Mouse (Mus musculus) limb, embryonic 14.5 days (tissue): ENCODE measurements around the gene Rap1gap. TPM values are rescaled to one million over a fixed set of nuclear protein-coding genes. Genes with fewer than 3 reads are reported as not detected.

ENCODE experiments used
- ATAC-seq: fragments of 200-750 bp; cut with Nextera tagmentation; 2 replicates; pipeline ENCODE4 v1.8.0; 2017; ENCODE audit warnings: low read depth, moderate number of reproducible peaks, moderate TSS enrichment; ENCODE audit not compliant: low FRiP score
- DNase-seq: peaks from one replicate; pipeline ENCODE4 v3.0.0-alpha.2; 2015; ENCODE audit warnings: low spot score
- H3K27ac ChIP-seq: fragments of 300-500 bp; sonication (generic); replicated peaks from 2 replicates; pipeline ENCODE4 v1.5.1; 2014; ENCODE audit warnings: low read depth, mild to moderate bottlenecking, low read length, moderate library complexity, mixed read lengths
- H3K27me3 ChIP-seq: fragments of 300-500 bp; sonication (generic); 2 replicates; pipeline ENCODE4 v1.6.1; 2014; ENCODE audit warnings: low read length, mixed read lengths; ENCODE audit not compliant: control insufficient read depth, insufficient read depth
- H3K36me3 ChIP-seq: fragments of 300-500 bp; sonication (generic); 2 replicates; pipeline ENCODE4 v1.6.1; 2014; ENCODE audit warnings: mild to moderate bottlenecking, low read length, moderate library complexity, mixed read lengths; ENCODE audit not compliant: control insufficient read depth, insufficient read depth
- H3K4me1 ChIP-seq: fragments of 300-500 bp; sonication (generic); 2 replicates; pipeline ENCODE4 v1.6.1; 2014; ENCODE audit warnings: antibody characterized with exemption, low read length, mixed read lengths; ENCODE audit not compliant: control insufficient read depth, insufficient read depth
- H3K4me2 ChIP-seq: fragments of 300-500 bp; sonication (generic); replicated peaks from 2 replicates; pipeline ENCODE4 v1.6.1; 2014; ENCODE audit warnings: low read depth, mild to moderate bottlenecking, low read length, moderate library complexity; ENCODE audit not compliant: severe bottlenecking
- H3K4me3 ChIP-seq: fragments of 300-500 bp; sonication (generic); replicated peaks from 2 replicates; pipeline ENCODE4 v1.5.1; 2014; ENCODE audit warnings: low read length
- H3K9ac ChIP-seq: fragments of 300-500 bp; sonication (generic); 2 replicates; pipeline ENCODE4 v1.6.1; 2014; ENCODE audit warnings: mild to moderate bottlenecking, low read depth, low read length, moderate library complexity; ENCODE audit not compliant: severe bottlenecking
- H3K9me3 ChIP-seq: fragments of 300-500 bp; sonication (generic); 2 replicates; pipeline ENCODE4 v1.6.1; 2016; ENCODE audit warnings: low read length; ENCODE audit not compliant: control insufficient read depth
- POLR2A ChIP-seq: fragments of 200-500 bp; IDR thresholded peaks from 2 replicates; pipeline ENCODE4 v1.8.0; 2012; ENCODE audit warnings: inconsistent platforms, mild to moderate bottlenecking, moderate library complexity, borderline replicate concordance; ENCODE audit not compliant: insufficient read depth, insufficient read length; ENCODE audit errors: extremely low read depth
- WGBS: fragments of 180-500 bp; shearing (Covaris S2); extraction: QIAGEN DNeasy Blood & Tissue Kit; methylation state at CpG from one replicate; pipeline ENCODE4 v1.1.7; 2014; 5-methylcytosine and 5-hydroxymethylcytosine counted together
- polyA plus RNA-seq, 2 experiments: library from polyadenylated mRNA; depleted of rRNA in 1 of 2; stranded (reverse) in 1 of 2; unstranded in 1 of 2; fragments of >200 nt; fragmentation: Nextera tagmentation in 1 of 2; extraction: Ambion mirVana in 1 of 2; gene quantifications; 2 replicates each; pipeline versions ENCODE4 v1.2.1 to v1.2.3; 2012 to 2014

Rap1gap gene
- polyA plus RNA-seq, 2 experiments, result 11.9 to 35.2 TPM

DNA sequence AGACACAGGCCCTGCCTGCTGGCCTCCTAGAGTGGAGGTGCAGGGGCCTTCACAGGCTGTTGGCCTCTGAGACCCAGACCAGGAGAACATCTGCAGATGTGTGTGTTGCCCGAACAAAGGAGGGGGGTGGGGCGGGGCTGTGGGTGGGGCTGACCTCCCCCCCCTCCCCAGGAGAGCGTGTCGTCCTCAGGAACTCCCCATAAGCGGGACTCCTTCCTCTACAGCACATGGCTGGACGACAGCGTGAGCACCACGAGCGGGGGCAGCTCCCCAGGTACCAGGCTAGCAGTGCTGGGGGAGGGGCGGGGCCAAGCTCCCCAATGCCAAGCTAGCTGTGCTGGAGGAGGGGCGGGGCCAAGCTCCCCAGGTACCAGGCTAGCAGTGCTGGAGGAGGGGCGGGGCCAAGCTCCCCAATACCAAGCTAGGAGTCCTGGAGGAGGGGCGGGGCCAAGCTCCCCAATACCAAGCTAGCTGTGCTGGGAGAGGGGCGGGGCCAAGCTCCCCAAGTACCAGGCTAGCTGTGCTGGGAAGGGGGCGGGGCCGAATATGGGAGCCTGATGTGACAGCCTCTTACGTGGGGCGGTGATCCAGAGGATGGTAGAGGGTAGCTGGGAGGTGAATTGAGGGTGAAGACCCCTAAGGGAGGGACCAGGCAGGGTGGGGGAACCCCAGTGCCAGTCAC is 63.1 kb downstream of the Rap1gap start:
- Histone ChIP-seq H3K9ac (no peak overlapping the region), H3K4me2 (peak overlapping the region; percentile 8; the same call in 1 of the 2 replicates), H3K27me3 (peaks cover 25% of the 10 kb centered on the region), H3K27ac (no peak overlapping the region), H3K4me3 (no peak overlapping the region), H3K4me1 (0 out of 2 replicates have a peak, but pooled peaks cover 6% of the 10 kb centered on the region), H3K9me3 (no peaks in the 10 kb centered on the region), H3K36me3 (no peaks in the 10 kb centered on the region)
- TF ChIP-seq POLR2A, result no peak
- DNase-seq (peak; percentile 57), ATAC-seq (peak; percentile 7; the same call in 1 of the 2 replicates)
- 2% methylated on average over 14 of the region's 18 CpGs for WGBS

DNA sequence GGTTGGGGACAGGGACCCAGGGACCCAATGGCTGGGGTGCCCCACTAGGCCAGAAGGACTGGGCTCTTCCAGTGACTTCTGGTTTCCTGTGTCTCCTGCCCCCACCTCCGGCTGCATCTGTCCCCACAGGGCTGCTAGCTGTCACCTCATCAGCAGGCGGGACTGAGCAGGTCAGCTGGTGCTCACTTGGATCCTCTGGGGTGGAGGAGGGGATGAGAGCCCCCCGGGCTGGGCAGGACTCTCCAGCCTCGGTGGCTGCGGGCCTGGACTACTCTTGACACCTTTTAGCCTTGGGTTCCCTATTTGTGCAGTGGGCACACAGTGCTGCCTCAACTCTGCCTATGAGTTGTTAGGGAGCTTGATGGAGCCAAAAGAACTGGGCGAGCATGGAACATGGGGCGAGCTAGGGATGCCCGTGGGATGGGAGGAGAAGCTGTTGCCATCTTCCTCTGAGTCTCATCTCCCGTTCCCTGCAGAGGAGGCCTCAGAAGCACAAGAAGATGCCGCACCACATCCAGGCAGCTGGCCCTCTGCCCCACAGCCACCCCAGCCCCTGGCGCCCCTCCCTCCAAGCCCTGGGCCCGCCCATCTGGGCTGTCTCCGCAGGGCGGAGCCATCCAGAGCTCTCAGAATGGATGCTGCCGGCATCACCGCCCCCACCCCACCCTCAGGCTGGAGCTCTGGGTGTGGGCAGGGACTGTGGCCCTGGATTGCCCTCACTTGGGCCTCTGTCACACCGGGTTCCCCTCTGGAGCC is 64.1 kb downstream of the Rap1gap start:
- Histone ChIP-seq H3K9ac (no peak overlapping the region), H3K27ac (no peak overlapping the region), H3K36me3 (no peaks in the 10 kb centered on the region), H3K4me1 (0 out of 2 replicates have a peak, but pooled peaks cover 6% of the 10 kb centered on the region), H3K4me3 (no peak overlapping the region), H3K4me2 (0 out of 2 replicates have a peak overlapping the region, but pooled peaks have one; percentile 15), H3K9me3 (no peaks in the 10 kb centered on the region), H3K27me3 (peaks cover 25% of the 10 kb centered on the region)
- ATAC-seq (no peak), DNase-seq (no peak)
- no peak for TF ChIP-seq POLR2A
- 10% methylated on average over 12 of the region's 17 CpGs for WGBS

DNA sequence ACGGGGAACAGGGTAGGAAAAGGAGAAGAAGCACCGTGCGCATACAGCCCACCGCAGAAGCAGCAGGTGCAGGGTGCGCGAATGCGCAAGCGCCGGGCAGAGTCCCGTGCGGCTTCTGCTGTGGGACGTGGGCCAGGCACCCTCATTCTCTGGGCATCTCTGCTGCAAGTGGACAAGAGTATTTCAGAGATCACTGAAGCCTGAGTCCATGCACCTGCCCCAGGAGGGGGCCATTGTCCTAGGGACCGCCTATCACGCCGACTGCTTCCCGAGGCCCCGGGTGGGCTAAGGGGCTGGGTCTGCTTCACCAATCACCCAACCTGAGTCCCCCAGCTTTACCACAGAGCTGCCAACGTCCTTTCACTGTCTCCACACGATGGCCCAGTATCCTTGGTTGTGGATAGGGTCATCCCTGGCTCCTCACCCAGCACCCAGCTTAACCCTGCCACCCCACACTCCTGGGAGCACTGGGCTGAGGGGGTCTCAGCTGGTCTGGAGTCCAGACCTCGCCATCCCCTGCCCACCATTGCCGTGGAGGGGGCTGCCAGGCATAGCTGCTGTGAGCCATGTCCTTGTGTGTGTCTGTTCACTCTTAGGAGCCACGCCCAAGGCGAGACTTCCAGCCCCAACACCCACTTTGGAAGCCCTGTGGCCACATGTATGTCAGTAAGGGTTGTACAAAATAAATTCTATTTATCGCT is 64.8 kb downstream of the Rap1gap start:
- Histone ChIP-seq H3K4me2 (0 out of 2 replicates have a peak overlapping the region, but pooled peaks have one; percentile 15), H3K27me3 (peaks cover 23% of the 10 kb centered on the region), H3K9me3 (no peaks in the 10 kb centered on the region), H3K9ac (no peak overlapping the region), H3K36me3 (no peaks in the 10 kb centered on the region), H3K4me1 (0 out of 2 replicates have a peak, but pooled peaks cover 6% of the 10 kb centered on the region), H3K27ac (no peak overlapping the region), H3K4me3 (no peak overlapping the region)
- DNase-seq (no peak), ATAC-seq (no peak)
- 39% methylated on average over 15 of the region's 24 CpGs for WGBS
- TF ChIP-seq POLR2A, result no peak

DNA sequence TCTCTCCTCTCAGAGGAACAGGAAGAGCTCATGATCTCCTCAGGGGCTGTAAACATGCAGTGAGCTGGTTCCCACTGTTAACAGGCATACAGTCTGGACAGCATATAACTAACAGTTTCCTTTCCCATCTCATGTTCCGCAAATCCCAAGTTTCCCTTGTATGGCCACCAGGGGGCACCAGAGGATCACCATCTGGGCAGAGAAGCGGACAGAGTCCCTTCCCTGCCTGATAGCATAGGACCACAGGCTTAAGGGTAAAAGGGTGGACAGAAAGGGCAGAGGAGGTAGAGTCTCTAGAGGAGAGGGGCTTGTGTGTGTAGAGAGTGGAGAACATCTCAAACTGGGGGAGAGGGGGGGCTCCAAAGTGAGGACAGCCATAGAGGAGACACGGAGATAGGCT is 65.6 kb downstream of the Rap1gap start:
- Histone ChIP-seq H3K9me3 (no peaks in the 10 kb centered on the region), H3K4me3 (no peak overlapping the region), H3K36me3 (no peaks in the 10 kb centered on the region), H3K4me2 (no peak overlapping the region), H3K9ac (no peak overlapping the region), H3K27me3 (peaks cover 19% of the 10 kb centered on the region), H3K27ac (no peak overlapping the region), H3K4me1 (0 out of 2 replicates have a peak, but pooled peaks cover 6% of the 10 kb centered on the region)
- WGBS, result 20% methylated on average over 3 of the region's 3 CpGs
- DNase-seq, result peak; percentile 86
- no peak for TF ChIP-seq POLR2A
- peak; percentile 66; the same call in 1 of the 2 replicates for ATAC-seq

DNA sequence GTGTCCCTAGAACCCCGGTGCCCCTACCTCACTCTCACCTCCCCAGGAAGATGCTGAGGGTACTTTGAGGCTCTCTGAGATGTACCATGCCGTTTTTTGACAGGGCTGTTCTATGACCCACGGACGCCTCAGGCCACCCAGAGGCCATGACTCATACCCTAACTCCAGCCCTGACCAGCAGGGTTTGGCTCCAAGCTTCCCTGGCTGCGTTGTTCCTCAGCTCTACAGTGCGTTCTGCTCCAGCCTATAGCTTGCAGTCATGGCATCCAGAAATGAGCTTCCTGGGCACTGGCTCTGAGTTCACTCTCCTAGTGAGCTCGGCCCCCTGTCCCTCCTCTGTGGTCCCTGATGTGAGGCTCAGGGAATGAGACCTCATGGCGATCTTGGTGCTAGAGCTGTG is 66.2 kb downstream of the Rap1gap start:
- Histone ChIP-seq H3K9ac (no peak overlapping the region), H3K27me3 (peaks cover 19% of the 10 kb centered on the region), H3K4me2 (no peak overlapping the region), H3K9me3 (no peaks in the 10 kb centered on the region), H3K36me3 (no peaks in the 10 kb centered on the region), H3K27ac (no peak overlapping the region), H3K4me3 (no peak overlapping the region), H3K4me1 (0 out of 2 replicates have a peak, but pooled peaks cover 6% of the 10 kb centered on the region)
- DNase-seq (no peak), ATAC-seq (no peak)
- no peak for TF ChIP-seq POLR2A
- 77% methylated on average over 8 of the region's 8 CpGs for WGBS
